Mouse (Mus musculus) bone marrow macrophage, adult 2 months (primary cell): ENCODE data around the gene Snrnp35. TPM values are rescaled to one million over a fixed set of nuclear protein-coding genes. Genes with fewer than 3 reads are reported as not detected.
A peak's percentile ranks its signal among the peaks of the same experiment; 100 is the strongest.

Experiments
- H3K27ac ChIP-seq: 2 replicates; pipeline ENCODE4 v1.5.1; 2012; ENCODE audit warnings: low read depth, low read length; ENCODE audit not compliant: insufficient read depth
- H3K4me1 ChIP-seq: 2 replicates; pipeline ENCODE4 v1.6.1; 2012; ENCODE audit warnings: low read length; ENCODE audit not compliant: control insufficient read depth, insufficient read depth
- H3K4me3 ChIP-seq: 2 replicates; pipeline ENCODE4 v1.5.1; 2012; ENCODE audit warnings: mild to moderate bottlenecking, low read length, moderate library complexity; ENCODE audit not compliant: insufficient read depth
- CTCF ChIP-seq: IDR thresholded peaks from 2 replicates; pipeline ENCODE4 v1.5.1; 2012; ENCODE audit warnings: low read depth, mild to moderate bottlenecking, low read length, moderate library complexity
- POLR2A ChIP-seq: IDR thresholded peaks from 2 replicates; pipeline ENCODE4 v1.6.1; 2012; ENCODE audit warnings: mild to moderate bottlenecking, low read depth, low read length, borderline replicate concordance
- polyA plus RNA-seq: library from polyadenylated mRNA; stranded (reverse); fragments of >200 nt; gene quantifications from 2 replicates; pipeline ENCODE4 v1.2.4, GENCODE M21; 2012; ENCODE audit not compliant: missing spikeins, insufficient read depth, insufficient read length

Gene Snrnp35
- 20.5 and 21.6 TPM in 2 replicates for polyA plus RNA-seq

DNA sequence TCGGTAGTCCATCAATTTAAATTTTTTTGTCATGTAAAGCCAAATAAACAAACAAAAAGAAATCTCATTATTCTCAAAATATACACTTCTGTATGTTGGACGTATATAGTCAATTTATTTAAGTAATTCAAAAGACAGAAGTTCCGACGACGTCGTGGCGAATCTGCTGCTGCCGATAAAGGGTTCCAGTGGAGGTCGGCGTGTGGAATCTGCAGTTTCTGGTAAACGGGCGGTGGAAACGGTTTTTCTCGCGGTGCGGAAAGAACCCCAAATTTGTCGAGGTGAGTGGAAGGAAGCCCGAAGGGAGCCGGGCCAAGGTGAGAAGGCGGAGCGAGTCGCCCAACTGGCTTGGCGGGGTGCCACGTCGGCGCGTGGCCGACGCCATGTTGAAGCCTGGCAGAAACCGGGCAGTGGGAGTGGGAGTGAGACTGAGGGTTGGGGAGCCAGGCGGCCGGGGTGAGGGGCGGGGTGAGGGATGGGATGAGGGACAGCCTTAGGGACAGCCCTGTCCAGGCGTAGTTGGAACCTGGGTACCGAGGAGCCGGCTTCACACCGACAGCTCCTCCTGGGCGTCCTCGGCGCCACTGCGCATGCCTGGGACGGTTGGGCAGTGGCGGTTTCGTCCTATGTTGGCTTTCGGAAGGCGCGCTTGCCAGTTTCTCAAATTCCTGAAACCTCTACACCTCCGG, at the start of gene Snrnp35:
Gene Snrnp35 (plus strand): TSS at position 169 of the 689 bp plus-strand sequence.
- H3K4me3 ChIP-seq, result peak within 1 kb of the TSS; percentile 74
- peaks cover 32% of the 10 kb centered on the region for H3K4me1 ChIP-seq
- H3K27ac ChIP-seq, result peak within 1 kb of the TSS; percentile 99
- TF ChIP-seq CTCF (no peak), POLR2A (peak; percentile 29; the same call in 1 of the 2 replicates)

DNA sequence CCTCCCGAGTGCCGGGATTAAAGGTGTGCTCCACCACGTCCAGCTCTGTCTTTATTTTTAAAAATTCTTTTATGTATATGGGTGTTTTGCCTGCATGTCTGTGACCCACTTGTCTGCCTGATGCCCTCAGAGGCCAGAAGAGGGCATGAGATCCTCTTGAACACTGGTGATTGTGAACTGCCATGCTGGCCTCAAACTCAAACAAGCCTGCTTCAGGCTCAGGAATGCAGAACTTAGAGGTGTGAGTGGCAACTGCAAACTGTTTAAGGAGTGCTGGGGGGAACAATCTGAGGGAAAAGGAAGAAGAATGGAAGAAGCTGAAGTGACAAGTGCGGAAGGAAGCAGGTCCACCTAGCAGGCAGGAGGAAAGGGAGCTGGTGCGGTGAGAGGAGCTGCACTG, 44.7 kb upstream of the Snrnp35 start:
- H3K4me3 ChIP-seq, result no peak overlapping the region
- peak overlapping the region; percentile 55 for H3K27ac ChIP-seq
- TF ChIP-seq CTCF (0 out of 2 replicates have a peak, but pooled peaks have one; percentile 27), POLR2A (no peak)
- H3K4me1 ChIP-seq, result peaks cover 12% of the 10 kb centered on the region

DNA sequence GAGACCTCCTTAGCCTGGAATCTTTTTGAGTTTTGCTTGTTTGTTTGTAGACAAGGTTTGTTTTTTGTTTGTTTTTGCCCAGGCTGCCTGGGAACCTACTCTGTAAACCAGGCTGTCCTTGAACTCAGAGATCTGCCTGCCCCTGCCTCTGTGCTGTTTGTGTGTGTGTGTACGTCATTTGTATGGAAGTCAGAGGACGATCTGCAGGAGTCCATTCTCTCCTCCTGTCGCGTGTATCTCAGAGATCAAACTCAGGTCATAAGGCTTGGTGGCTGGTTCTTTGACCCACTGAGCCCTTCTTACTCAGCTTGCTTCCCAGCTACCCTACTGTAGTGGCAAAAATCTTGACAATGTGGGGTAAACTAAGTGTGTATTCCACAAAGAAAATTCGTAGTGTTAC, 44.2 kb upstream of the Snrnp35 start:
- Histone ChIP-seq H3K4me1 (peaks cover 12% of the 10 kb centered on the region), H3K27ac (peak overlapping the region; percentile 55), H3K4me3 (peak overlapping the region; percentile 66)
- TF ChIP-seq CTCF (no peak), POLR2A (no peak)

DNA sequence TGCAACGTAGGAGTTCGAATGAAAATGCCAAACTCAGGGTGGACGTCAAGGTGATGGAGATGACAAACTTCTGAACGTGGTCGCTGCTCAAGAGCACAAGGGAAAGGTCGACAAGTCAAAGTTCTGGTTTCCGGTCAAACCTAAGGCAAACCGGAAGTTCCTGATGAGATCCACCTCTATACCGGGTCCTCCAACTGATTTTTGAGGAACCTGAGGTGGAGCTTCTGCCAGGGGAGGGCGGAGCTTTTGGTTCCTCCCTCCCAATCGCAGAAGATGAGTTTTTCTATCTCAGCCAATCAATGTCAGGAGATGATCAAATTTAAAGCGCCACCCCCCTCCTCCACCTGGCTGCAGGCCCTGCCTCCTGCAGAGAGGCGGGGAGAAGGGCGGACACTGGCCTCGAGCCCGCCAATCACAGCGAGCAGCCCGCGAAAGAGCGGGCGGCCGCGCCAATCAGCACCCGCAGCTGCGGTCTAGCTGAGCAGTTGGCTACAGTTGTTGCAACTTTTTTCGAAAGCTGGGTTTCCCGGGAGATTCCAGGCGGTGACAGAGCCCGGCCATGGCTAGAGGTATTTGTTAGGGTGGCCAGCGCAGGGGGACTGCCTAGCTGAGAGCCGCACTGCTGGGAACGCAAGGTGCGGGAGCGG, 43.4 kb upstream of the Snrnp35 start, which contains the start of gene Kmt5a:
Gene Kmt5a (plus strand): TSS at position 484 of the 647 bp plus-strand sequence.
- TF ChIP-seq CTCF (no peak), POLR2A (no peak)
- Histone ChIP-seq H3K4me3 (peak within 1 kb of the TSS; percentile 69), H3K27ac (peak within 1 kb of the TSS; percentile 59), H3K4me1 (peaks cover 16% of the 10 kb centered on the region)

DNA sequence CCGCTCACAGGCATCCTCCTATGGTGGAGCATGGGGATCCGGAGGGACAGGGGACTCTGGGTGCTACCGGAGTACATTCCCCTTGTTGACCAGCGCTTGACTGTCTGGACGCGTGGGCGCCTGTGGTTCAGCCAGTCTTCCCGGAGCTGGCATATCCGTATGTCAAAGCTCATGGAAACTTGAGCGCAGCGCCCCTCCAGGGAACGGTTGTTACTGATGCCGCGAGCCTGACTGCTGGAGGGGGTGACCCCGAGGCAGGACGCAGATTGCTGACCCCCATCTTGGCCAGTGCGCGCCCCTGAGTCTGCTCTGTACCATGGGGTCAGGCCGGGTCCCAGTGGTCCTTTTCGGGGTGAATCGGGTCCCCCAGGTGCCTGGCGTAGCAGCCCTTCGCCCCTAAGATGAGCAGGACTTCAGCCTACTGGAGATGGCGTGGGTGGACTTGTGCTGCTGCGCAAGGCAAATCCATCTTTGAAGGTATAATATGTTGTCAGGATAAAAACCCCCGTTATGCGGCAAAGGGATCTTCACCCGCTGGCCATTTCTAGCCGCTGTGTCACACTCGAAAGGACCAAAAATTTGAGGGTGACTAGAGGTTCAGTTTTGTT, 42.7 kb upstream of the Snrnp35 start:
- Histone ChIP-seq H3K4me1 (peaks cover 16% of the 10 kb centered on the region), H3K27ac (peak overlapping the region; percentile 59), H3K4me3 (peak overlapping the region; percentile 69)
- no peak; the same call in 1 of the 2 replicates for TF ChIP-seq CTCF
- no peak for TF ChIP-seq POLR2A

DNA sequence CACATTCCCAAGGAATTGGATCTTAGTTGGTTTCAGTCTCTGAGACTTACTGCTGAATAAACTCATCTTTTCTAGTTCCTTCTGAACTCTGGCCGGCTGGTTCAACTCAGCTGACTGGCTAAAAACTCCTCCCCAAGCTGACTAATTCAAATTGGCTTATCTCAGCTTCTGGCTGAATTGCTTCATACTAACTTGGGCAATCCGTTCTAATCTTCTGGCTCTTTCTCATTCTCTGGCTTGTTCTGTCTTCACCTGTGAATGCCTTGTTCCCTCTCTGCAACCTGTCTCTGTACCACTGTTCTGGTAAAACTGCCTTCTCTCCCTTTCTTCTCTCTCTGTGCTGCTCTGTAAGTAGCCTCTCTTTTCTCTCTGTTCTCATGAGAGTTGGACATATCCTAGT, 40.3 kb upstream of the Snrnp35 start:
- TF ChIP-seq POLR2A (no peak), CTCF (no peak)
- Histone ChIP-seq H3K4me3 (no peak overlapping the region), H3K4me1 (peaks cover 26% of the 10 kb centered on the region), H3K27ac (peak overlapping the region; percentile 53; the same call in 1 of the 2 replicates)

DNA sequence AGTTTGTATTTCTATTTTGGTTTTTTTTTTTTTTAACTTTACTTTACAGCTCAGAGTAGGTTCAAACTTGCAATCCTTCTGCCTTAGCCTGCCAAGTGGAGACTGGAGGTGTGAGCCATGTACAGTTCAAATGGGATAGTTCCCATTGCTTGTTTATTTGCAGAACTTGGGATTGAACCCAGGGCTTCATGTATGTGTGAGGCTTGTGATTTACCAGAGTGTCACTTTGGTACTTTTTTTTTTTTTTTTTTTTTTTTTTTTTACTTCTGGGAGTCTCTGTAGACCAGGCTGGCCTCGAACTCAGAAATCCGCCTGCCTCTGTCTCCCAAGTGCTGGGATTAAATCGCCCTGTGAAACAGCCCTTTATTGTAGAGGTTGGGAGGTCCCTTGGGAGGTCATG, 38.7 kb upstream of the Snrnp35 start:
- peaks cover 29% of the 10 kb centered on the region for H3K4me1 ChIP-seq
- TF ChIP-seq CTCF (no peak), POLR2A (no peak)
- H3K4me3 ChIP-seq, result peak overlapping the region; percentile 82
- H3K27ac ChIP-seq, result peak overlapping the region; percentile 57

DNA sequence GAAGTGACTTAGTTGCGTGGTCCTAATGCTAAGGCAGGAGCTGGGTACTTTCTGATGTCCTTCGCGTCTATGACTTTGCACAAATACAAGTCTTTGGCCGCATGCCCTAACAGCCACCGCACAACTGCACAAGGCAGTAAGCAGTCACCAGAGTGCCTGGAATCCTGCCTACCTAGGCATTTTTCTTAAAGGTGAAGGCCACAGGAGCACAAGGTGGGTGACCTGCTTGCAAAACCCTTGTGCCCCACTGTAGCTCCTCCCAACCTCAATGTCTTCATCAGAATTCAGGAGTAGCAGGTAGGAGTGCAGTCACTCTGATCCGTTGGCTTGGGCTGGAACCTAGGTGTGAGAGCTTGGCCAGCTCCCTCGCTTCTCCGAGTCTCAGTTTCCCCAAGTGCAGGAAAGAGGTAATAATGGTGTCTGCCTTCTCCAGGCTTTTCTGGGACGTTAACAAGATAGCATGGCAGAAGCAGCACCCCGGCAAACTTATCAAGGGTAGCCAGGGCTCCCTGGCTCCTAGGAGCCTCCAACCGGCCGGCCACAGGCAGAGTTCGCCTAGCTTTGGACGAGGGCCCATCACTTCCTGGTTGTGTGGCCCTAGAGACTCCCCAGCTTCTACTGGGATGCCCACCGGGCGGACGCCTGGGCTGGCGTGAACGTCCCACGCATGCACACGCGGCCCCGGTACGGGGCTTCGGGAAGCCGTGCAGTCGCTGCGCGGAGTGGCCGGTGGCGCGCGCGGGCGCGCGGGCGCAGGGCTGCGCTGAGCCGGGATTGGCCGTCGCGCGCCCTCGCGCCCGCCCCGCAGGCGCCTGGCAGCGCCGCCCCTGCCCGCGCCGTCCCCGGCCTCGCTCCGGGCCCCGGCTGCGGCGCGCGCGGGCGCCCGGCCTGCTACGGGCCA, 38.0 kb upstream of the Snrnp35 start:
- TF ChIP-seq CTCF (no peak), POLR2A (peak; percentile 15; the same call in 1 of the 2 replicates)
- peak overlapping the region; percentile 81 for H3K27ac ChIP-seq
- H3K4me1 ChIP-seq, result peaks cover 34% of the 10 kb centered on the region
- peak overlapping the region; percentile 82 for H3K4me3 ChIP-seq

DNA sequence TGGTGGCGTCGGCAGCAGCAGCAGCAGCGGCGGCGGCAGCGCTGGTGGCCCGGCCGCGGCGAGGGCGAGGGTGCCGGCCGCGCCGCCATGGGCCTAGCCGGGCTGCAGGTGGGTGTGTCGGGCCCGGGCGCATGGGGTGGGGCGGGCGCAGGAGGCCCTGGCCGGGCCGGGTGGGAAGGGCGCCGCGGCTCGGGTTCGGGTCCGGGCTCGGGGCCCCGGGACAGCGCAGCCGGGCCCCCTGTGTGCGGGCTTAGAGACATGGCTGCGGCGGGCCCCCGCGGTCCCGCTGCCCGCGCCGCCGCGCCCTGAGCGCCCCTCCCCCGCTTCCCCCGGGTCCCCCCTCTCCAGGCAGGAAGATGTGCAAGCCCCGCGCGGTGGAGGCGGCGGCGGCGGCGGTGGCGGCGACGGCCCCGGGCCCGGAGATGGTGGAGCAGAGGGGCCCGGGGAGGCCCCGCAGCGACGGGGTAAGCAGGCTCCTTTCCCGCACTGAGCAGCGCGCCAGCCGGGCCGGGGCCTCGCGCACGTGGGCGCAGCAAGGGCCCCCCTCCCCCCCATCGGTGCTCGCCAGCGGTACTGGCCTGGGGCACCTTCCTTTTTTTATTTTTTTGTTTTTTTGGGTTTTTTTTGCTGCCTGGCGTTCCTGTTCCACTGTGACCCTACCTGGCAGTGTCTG, 37.2 kb upstream of the Snrnp35 start:
- Histone ChIP-seq H3K4me3 (peak overlapping the region; percentile 82), H3K4me1 (peaks cover 34% of the 10 kb centered on the region), H3K27ac (peak overlapping the region; percentile 81)
- TF ChIP-seq POLR2A (no peak), CTCF (no peak)
